In the genomic region with DNA sequence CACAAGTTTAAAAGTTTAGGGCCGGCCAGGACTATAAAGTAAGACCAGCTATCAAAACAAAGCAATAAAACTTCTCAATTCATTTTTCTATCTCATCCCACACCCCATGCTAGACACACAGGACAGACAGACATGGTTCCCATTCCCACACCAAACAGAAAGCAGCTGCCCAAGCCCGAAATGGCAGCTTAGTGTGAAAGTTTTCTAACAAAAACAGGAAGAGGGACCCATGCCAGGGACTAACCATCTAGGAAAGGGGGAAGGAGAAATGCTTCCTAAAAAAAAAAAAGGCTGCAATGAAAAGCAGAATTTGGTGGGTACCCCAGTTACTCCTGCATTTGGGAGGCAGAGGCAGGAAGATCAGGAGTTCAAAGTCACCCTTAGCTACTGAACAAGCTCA, we compare ENCODE assay signal across 27 mouse cellular contexts. TPM values are rescaled to one million over a fixed set of nuclear protein-coding genes. Genes with fewer than 3 reads are reported as not detected.
DNase-seq lines count a peak whose midpoint lies in the region; ATAC-seq and TF ChIP-seq lines count a peak whose summit lies in the region.
"Had no signal": no experiment of that assay in that cellular context is flagged by ENCODE, and none has a peak within 500 bp of the region (broad histone marks: within the 10 kb centered on the region; RNA-seq: fewer than 3 reads in every experiment).

No protein-coding gene starts in this region.

- 52% methylated on average over 2 of the region's 2 CpGs for WGBS in kidney, adult 2 months
- WGBS in intestine, embryonic 16.5 days = 53% methylated on average over 2 of the region's 2 CpGs
- 23% methylated on average over 2 of the region's 2 CpGs for WGBS in small intestine, adult 2 months

- intact Hi-C loops in left cerebral cortex, postnatal 36 days (cut with DNase I) = no loop called here

- H3K27me3 ChIP-seq in kidney, adult 2 months (replicated peaks; ENCODE audit: control insufficient read depth, insufficient read depth, low read length) = no peaks in the 10 kb centered on the region
- no peaks in the 10 kb centered on the region for H3K27me3 ChIP-seq in intestine, embryonic 16.5 days (replicated peaks; ENCODE audit: control insufficient read depth, insufficient read depth, low read length)
- no peaks in the 10 kb centered on the region for H3K27me3 ChIP-seq in small intestine, adult 2 months (ENCODE audit: control insufficient read depth, insufficient read depth, low read length)
- H3K27me3 ChIP-seq: forebrain, embryonic 13.5 days; limb, embryonic 15.5 days; liver, embryonic 13.5 days; midbrain, embryonic 13.5 days; neural tube, embryonic 15.5 days; stomach, embryonic 15.5 days had no signal

- DNase-seq in kidney, adult 2 months = no peak
- DNase-seq in kidney, adult 9 months = no peak
- no peak for DNase-seq in left cerebral cortex, postnatal 36 days (ENCODE audit: low spot score in 2 of 2)
- no peak for DNase-seq in adrenal gland, adult 2 months
- no peak for DNase-seq in embryo, embryonic 10 days (ENCODE audit: low spot score)
- DNase-seq: adrenal gland, adult 8-10 months; cerebellum, adult 2 months; cerebellum, postnatal 14 days; gastrocnemius, postnatal 25 days; heart, postnatal 14 days; kidney, postnatal 4 days; liver, embryonic 13.5 days; lung, adult 18-20 months; retina, postnatal 1 day; right cerebral cortex, postnatal 14 days; thymus, postnatal 14 days had no signal

- H3K9me3 ChIP-seq in intestine, embryonic 16.5 days (ENCODE audit: control insufficient read depth, low read length) = no peaks in the 10 kb centered on the region
- H3K9me3 ChIP-seq: forebrain, embryonic 13.5 days; limb, embryonic 10.5 days; limb, embryonic 15.5 days; liver, embryonic 13.5 days; midbrain, embryonic 13.5 days; neural tube, embryonic 15.5 days; stomach, embryonic 15.5 days had no signal

- H3K27ac ChIP-seq in kidney, adult 2 months (ENCODE audit: insufficient read depth, low read depth, low read length) = 0 out of 2 replicates have a peak overlapping the region, but pooled peaks have one; percentile 17
- H3K27ac ChIP-seq in bone marrow macrophage, adult 2 months (ENCODE audit: insufficient read depth, low read depth, low read length) = peak overlapping the region; percentile 37
- peak overlapping the region; percentile 79 for H3K27ac ChIP-seq in intestine, embryonic 16.5 days (ENCODE audit: low read length)
- H3K27ac ChIP-seq in small intestine, adult 2 months (ENCODE audit: insufficient read depth, low read depth, low read length) = peak overlapping the region; percentile 44
- H3K27ac ChIP-seq: forebrain, embryonic 13.5 days; hindbrain, postnatal 0 days; kidney, postnatal 0 days; limb, embryonic 10.5 days; limb, embryonic 15.5 days; liver, embryonic 13.5 days; midbrain, embryonic 13.5 days; neural tube, embryonic 15.5 days; stomach, embryonic 15.5 days had no signal

- no peak for ATAC-seq in intestine, embryonic 16.5 days
- ATAC-seq: forebrain, embryonic 13.5 days; hindbrain, postnatal 0 days; midbrain, embryonic 13.5 days had no signal

- no peak for TF ChIP-seq CTCF in kidney, adult 2 months (conservative IDR thresholded peaks at IDR 0.05; ENCODE audit: insufficient read depth, insufficient read length, low read depth, low read length)
- no peak for TF ChIP-seq CTCF in bone marrow macrophage, adult 2 months (IDR thresholded peaks at IDR 0.05; ENCODE audit: low read depth, low read length)
- no peak for TF ChIP-seq CTCF in small intestine, adult 2 months (IDR thresholded peaks at IDR 0.05; ENCODE audit: extremely low read depth, insufficient read length, insufficient replicate concordance, low read depth, low read length)

- H3K4me3 ChIP-seq in kidney, adult 2 months (ENCODE audit: insufficient read depth, low read depth, low read length) = no peak overlapping the region
- no peak overlapping the region for H3K4me3 ChIP-seq in bone marrow macrophage, adult 2 months (ENCODE audit: insufficient read depth, low read length)
- H3K4me3 ChIP-seq in intestine, embryonic 16.5 days (ENCODE audit: low read length) = no peak overlapping the region
- H3K4me3 ChIP-seq in small intestine, adult 2 months (ENCODE audit: low read depth, low read length) = no peak overlapping the region
- H3K4me3 ChIP-seq: forebrain, embryonic 13.5 days; limb, embryonic 10.5 days; limb, embryonic 15.5 days; liver, embryonic 13.5 days; midbrain, embryonic 13.5 days; neural tube, embryonic 15.5 days; stomach, embryonic 15.5 days had no signal

- H3K4me2 ChIP-seq in intestine, embryonic 16.5 days (ENCODE audit: low read depth, low read length) = no peak overlapping the region
- H3K4me2 ChIP-seq: forebrain, embryonic 13.5 days; limb, embryonic 15.5 days; liver, embryonic 13.5 days; midbrain, embryonic 13.5 days; neural tube, embryonic 15.5 days; stomach, embryonic 15.5 days had no signal

- no peak for TF ChIP-seq POLR2A in kidney, adult 2 months (IDR thresholded peaks at IDR 0.05; ENCODE audit: low read depth, low read length)
- no peak for TF ChIP-seq POLR2A in bone marrow macrophage, adult 2 months (IDR thresholded peaks at IDR 0.05; ENCODE audit: borderline replicate concordance, low read depth, low read length)
- no peak for TF ChIP-seq POLR2A in small intestine, adult 2 months (IDR thresholded peaks at IDR 0.05; ENCODE audit: low read depth, low read length)

- H3K4me1 ChIP-seq in kidney, adult 2 months (ENCODE audit: control insufficient read depth, insufficient read depth, low read length) = peaks cover 7% of the 10 kb centered on the region; the same call in 1 of the 2 replicates
- H3K4me1 ChIP-seq in bone marrow macrophage, adult 2 months (ENCODE audit: control insufficient read depth, insufficient read depth, low read length) = peaks cover 9% of the 10 kb centered on the region
- H3K4me1 ChIP-seq in intestine, embryonic 16.5 days (ENCODE audit: control insufficient read depth, insufficient read depth, low read length) = peaks cover 14% of the 10 kb centered on the region; the same call in 1 of the 2 replicates
- H3K4me1 ChIP-seq in small intestine, adult 2 months (ENCODE audit: control insufficient read depth, insufficient read depth, insufficient read length, low read length) = peaks cover 18% of the 10 kb centered on the region
- H3K4me1 ChIP-seq: limb, embryonic 10.5 days; limb, embryonic 15.5 days; midbrain, embryonic 13.5 days; neural tube, embryonic 15.5 days; stomach, embryonic 15.5 days had no signal

- H3K36me3 ChIP-seq in kidney, adult 2 months (ENCODE audit: control insufficient read depth, insufficient read depth, low read length) = no peaks in the 10 kb centered on the region
- no peaks in the 10 kb centered on the region for H3K36me3 ChIP-seq in intestine, embryonic 16.5 days (ENCODE audit: control insufficient read depth, insufficient read depth, low read length)
- H3K36me3 ChIP-seq in small intestine, adult 2 months (ENCODE audit: control insufficient read depth, insufficient read depth, low read length) = no peaks in the 10 kb centered on the region
- H3K36me3 ChIP-seq: limb, embryonic 10.5 days; limb, embryonic 15.5 days; liver, embryonic 13.5 days; midbrain, embryonic 13.5 days; neural tube, embryonic 15.5 days; stomach, embryonic 15.5 days had no signal

- no peak overlapping the region for H3K9ac ChIP-seq in intestine, embryonic 16.5 days (ENCODE audit: low read depth, low read length)
- H3K9ac ChIP-seq: forebrain, embryonic 13.5 days; limb, embryonic 15.5 days; liver, embryonic 13.5 days; midbrain, embryonic 13.5 days; neural tube, embryonic 15.5 days; stomach, embryonic 15.5 days had no signal

RNA-seq across cellular contexts. Expression of a gene that starts 37.2 kb away (rescaled TPM):
- polyA plus RNA-seq in kidney, adult 2 months (2012; rRNA removed) = 137 and 155 TPM in 2 replicates
- 115 and 122 TPM in 2 replicates for polyA plus RNA-seq in bone marrow macrophage, adult 2 months (2012; ENCODE audit: insufficient read depth, insufficient read length, missing spikeins)
- 331 and 345 TPM in 2 replicates for polyA plus RNA-seq in intestine, embryonic 16.5 days (2015; fragmentation: Nextera tagmentation; extraction: Ambion mirVana)
- 14.1 and 37.6 TPM in 2 replicates for polyA plus RNA-seq in small intestine, adult 2 months (2012; rRNA removed)
- 100 to 1,000 TPM; 123 to 135 TPM for total RNA-seq in left cerebral cortex, postnatal 36 days (2021)
- 100 to 1,000 TPM; 125 to 194 TPM for total RNA-seq in adrenal gland, adult 2 months (2021)
- polyA plus RNA-seq in adrenal gland, adult 2 months (2012; rRNA removed) = 20.5 and 31.1 TPM in 2 replicates

Comparison
In these comparisons a context has a peak if more than half of its experiments do, and no peak if none do; other contexts are left out.
1. H3K27ac ChIP-seq: peak in every context shown above with its lines; median percentile 79 in intestine, embryonic 16.5 days; 44 in small intestine, adult 2 months; 37 in bone marrow macrophage, adult 2 months; 17 in kidney, adult 2 months.